Mouse (Mus musculus) intestine, embryonic 14.5 days (tissue): ENCODE measurements at regions not wholly inside any gene's neighbourhood (a gene's known extent, or its start where the extent isn't known, plus 50 kb on each side); places are given as distances from the start of the nearest gene placed in this dataset.

ENCODE experiments used
- ATAC-seq: fragments of 200-750 bp; cut with Nextera tagmentation; replicated peaks from 2 replicates; pipeline ENCODE4 v1.8.0; 2017; ENCODE audit warnings: low read depth, moderate number of reproducible peaks, moderate TSS enrichment, moderate library complexity; ENCODE audit not compliant: low FRiP score, low TSS enrichment
- DNase-seq: peaks from one replicate; pipeline ENCODE4 v3.0.0-alpha.2; 2018; ENCODE audit warnings: low spot score
- H3K27ac ChIP-seq: fragments of 300-500 bp; sonication (generic); 2 replicates; pipeline ENCODE4 v1.5.1; 2014; ENCODE audit warnings: low read depth, mild to moderate bottlenecking, control low read depth
- H3K27me3 ChIP-seq: fragments of 300-500 bp; sonication (generic); replicated peaks from 2 replicates; pipeline ENCODE4 v1.6.1; 2014; ENCODE audit warnings: low read length, control low read depth; ENCODE audit not compliant: control insufficient read depth, insufficient read depth
- H3K36me3 ChIP-seq: fragments of 300-500 bp; sonication (generic); 2 replicates; pipeline ENCODE4 v1.6.1; 2014; ENCODE audit warnings: low read length, control low read depth; ENCODE audit not compliant: control insufficient read depth, insufficient read depth
- H3K4me1 ChIP-seq: fragments of 300-500 bp; sonication (generic); replicated peaks from 2 replicates; pipeline ENCODE4 v1.6.1; 2014; ENCODE audit warnings: low read length, control low read depth, mixed read lengths; ENCODE audit not compliant: control insufficient read depth, insufficient read depth
- H3K4me2 ChIP-seq: fragments of 300-500 bp; sonication (generic); 2 replicates; pipeline ENCODE4 v1.6.1; 2014; ENCODE audit warnings: low read length
- H3K4me3 ChIP-seq: fragments of 300-500 bp; sonication (generic); 2 replicates; pipeline ENCODE4 v1.5.1; 2014; ENCODE audit warnings: low read depth, low read length, control low read depth, mixed read lengths
- H3K9ac ChIP-seq: fragments of 300-500 bp; sonication (generic); 2 replicates; pipeline ENCODE4 v1.6.1; 2014; ENCODE audit warnings: mild to moderate bottlenecking, low read length
- H3K9me3 ChIP-seq: fragments of 300-500 bp; sonication (generic); 2 replicates; pipeline ENCODE4 v1.6.1; 2016; ENCODE audit warnings: low read length, control low read depth; ENCODE audit not compliant: control insufficient read depth
- WGBS: fragments of 180-500 bp; shearing (Covaris S2); extraction: QIAGEN DNeasy Blood & Tissue Kit; methylation state at CpG from one replicate; pipeline ENCODE4 v1.1.7; 2014; 5-methylcytosine and 5-hydroxymethylcytosine counted together

GRCm38 (mm10) chr10:109188252-109188651 is 177.5 kb upstream of the Syt1 start:
- Histone ChIP-seq H3K9ac (no peak overlapping the region), H3K27me3 (no peaks in the 10 kb centered on the region), H3K27ac (no peak overlapping the region), H3K36me3 (no peaks in the 10 kb centered on the region), H3K4me2 (no peak overlapping the region), H3K9me3 (no peaks in the 10 kb centered on the region), H3K4me1 (no peaks in the 10 kb centered on the region), H3K4me3 (no peak overlapping the region)
- WGBS, result 72% methylated on average over 4 of the region's 4 CpGs
- DNase-seq (no peak), ATAC-seq (no peak)

- no peak for DNase-seq
- ATAC-seq, result no peak
- no peak overlapping the region for H3K4me3 ChIP-seq
- H3K9ac ChIP-seq, result no peak overlapping the region
- no peaks in the 10 kb centered on the region for H3K9me3 ChIP-seq
- WGBS, result 48% methylated on average over 2 of the region's 2 CpGs
- H3K27ac ChIP-seq, result no peak overlapping the region
- no peaks in the 10 kb centered on the region for H3K27me3 ChIP-seq
- H3K4me1 ChIP-seq, result no peaks in the 10 kb centered on the region
- no peak overlapping the region for H3K4me2 ChIP-seq
- H3K36me3 ChIP-seq, result no peaks in the 10 kb centered on the region
Measured at GRCm38 (mm10) chr10:109185243-109185642, 174.5 kb upstream of the Syt1 start.

DNA sequence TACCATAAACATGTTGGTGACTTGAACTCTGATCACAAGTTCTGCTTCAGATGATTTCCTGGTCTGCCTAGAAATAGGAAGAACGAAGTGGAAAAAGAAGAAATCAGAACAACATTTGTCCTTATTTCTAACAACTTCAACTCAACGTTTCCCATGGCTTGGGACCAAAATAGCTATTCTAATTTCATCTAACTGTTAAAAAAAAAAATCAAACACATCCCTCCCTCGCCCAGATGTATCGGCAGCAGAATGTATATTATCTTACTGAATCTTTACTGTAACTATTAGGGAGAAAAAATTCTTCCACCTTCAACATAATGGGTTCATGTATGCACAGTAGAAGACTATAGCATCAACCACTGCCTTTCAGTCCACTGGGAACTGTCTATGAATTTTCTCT is 169.7 kb upstream of the Syt1 start:
- H3K9ac ChIP-seq, result no peak overlapping the region
- ATAC-seq, result no peak
- 88% methylated on average over 4 of the region's 4 CpGs for WGBS

GRCm38 (mm10) chr10:109160730-109161129 is 149.9 kb upstream of the Syt1 start:
- no peaks in the 10 kb centered on the region for H3K27me3 ChIP-seq
- no peak overlapping the region for H3K4me3 ChIP-seq
- H3K4me1 ChIP-seq, result no peaks in the 10 kb centered on the region
- H3K9me3 ChIP-seq, result no peaks in the 10 kb centered on the region
- 90% methylated on average over 1 of the region's 1 CpGs for WGBS
- H3K9ac ChIP-seq, result no peak overlapping the region
- DNase-seq, result no peak
- no peaks in the 10 kb centered on the region for H3K36me3 ChIP-seq
- H3K4me2 ChIP-seq, result no peak overlapping the region
- no peak overlapping the region for H3K27ac ChIP-seq
- ATAC-seq, result no peak

More for the DNA sequence above, 169.7 kb upstream of the Syt1 start:
- Histone ChIP-seq H3K27ac (no peak overlapping the region), H3K27me3 (no peaks in the 10 kb centered on the region), H3K36me3 (no peaks in the 10 kb centered on the region), H3K4me3 (no peak overlapping the region), H3K9me3 (no peaks in the 10 kb centered on the region), H3K4me1 (no peaks in the 10 kb centered on the region), H3K4me2 (no peak overlapping the region)
- no peak for DNase-seq

- 75% methylated on average over 5 of the region's 5 CpGs for WGBS
- ATAC-seq, result no peak
- H3K9ac ChIP-seq, result no peak overlapping the region
- no peak overlapping the region for H3K4me3 ChIP-seq
- no peak for DNase-seq
- no peaks in the 10 kb centered on the region for H3K9me3 ChIP-seq
- H3K4me1 ChIP-seq, result no peaks in the 10 kb centered on the region
- no peak overlapping the region for H3K4me2 ChIP-seq
- H3K27ac ChIP-seq, result no peak overlapping the region
- H3K36me3 ChIP-seq, result no peaks in the 10 kb centered on the region
- H3K27me3 ChIP-seq, result no peaks in the 10 kb centered on the region
Measured at GRCm38 (mm10) chr10:109155768-109156167, 145.0 kb upstream of the Syt1 start.

DNA sequence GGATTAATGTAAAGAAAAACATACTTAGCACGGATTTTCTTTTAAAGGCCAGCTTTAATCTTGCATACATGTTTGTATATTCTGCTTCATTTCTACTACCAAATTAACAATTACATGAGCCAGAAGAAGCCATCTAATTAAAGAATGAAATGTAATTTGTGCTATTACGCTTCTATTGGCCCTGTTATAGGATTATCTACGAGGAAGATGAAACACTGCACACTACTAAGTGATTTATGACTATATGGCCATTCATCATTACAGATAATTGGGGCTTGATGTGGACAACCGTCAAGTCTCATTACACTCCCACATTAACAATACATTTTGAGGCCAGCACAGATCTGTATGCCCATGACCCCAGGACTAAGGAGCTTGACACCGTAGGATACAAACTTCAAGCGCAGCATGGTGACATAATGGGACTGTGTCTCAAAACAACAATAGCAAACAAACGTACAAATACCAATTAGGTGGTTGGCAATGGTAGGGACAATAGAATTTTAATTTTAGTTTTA is 129.7 kb upstream of the Syt1 start:
- Histone ChIP-seq H3K36me3 (no peaks in the 10 kb centered on the region), H3K4me2 (no peak overlapping the region), H3K27ac (no peak overlapping the region), H3K4me3 (no peak overlapping the region), H3K27me3 (no peaks in the 10 kb centered on the region), H3K4me1 (no peaks in the 10 kb centered on the region), H3K9ac (no peak overlapping the region), H3K9me3 (no peaks in the 10 kb centered on the region)
- DNase-seq, result no peak
- WGBS, result 76% methylated on average over 7 of the region's 7 CpGs
- no peak for ATAC-seq

DNA sequence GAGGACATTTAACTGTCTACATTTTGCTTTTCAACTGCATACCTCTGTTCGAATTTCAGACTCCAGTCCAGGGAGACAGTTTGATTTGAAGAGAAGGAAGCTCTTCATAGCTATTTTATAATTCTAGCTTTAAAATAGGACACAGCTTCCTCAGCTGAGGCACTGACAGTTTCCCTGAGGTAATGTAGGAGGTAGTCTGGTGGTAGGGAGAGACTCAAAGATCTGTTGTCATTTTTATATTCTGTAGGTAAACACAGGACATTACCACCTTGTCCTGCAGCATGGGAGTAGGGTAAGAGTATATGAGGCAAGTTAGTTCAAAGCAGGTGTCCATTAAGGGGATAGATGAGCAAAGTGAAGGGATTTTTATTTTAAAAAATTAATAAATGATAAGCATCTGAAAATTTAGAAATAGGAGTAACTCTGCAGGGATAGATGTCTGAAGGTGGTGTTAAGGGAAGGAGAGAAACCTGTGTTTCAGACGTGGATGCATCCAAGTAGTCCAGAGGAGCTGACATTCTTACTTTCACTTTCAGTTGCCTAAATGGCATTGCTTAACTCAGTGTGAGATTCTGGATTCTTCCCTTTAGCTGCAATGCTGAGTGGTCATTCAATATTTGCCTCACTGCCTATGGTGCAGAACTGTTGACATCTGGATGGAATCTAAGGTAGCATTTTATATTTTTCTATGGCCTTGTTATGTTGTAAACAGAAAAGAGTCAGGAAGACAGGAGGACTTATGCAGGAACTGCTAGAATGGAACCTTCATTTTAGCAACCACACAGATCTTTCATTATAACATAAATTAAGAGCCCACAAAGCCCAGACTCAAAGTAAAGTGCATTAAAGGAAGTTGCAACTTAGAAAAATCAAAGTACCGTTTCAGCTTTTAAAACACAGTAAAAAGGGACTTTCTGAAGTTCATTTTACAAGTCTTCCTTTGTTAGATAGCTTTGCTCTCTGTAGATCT is 126.3 kb upstream of the Syt1 start:
- no peaks in the 10 kb centered on the region for H3K36me3 ChIP-seq
- no peaks in the 10 kb centered on the region for H3K27me3 ChIP-seq
- no peak overlapping the region for H3K4me2 ChIP-seq
- H3K27ac ChIP-seq, result no peak overlapping the region
- ATAC-seq (no peak), DNase-seq (no peak)
- no peak overlapping the region for H3K9ac ChIP-seq
- 59% methylated on average over 3 of the region's 3 CpGs for WGBS
- no peak overlapping the region for H3K4me3 ChIP-seq
- H3K4me1 ChIP-seq, result no peaks in the 10 kb centered on the region
- H3K9me3 ChIP-seq, result no peaks in the 10 kb centered on the region

- DNase-seq (no peak), ATAC-seq (no peak)
- Histone ChIP-seq H3K4me1 (no peaks in the 10 kb centered on the region), H3K27me3 (no peaks in the 10 kb centered on the region), H3K9me3 (no peaks in the 10 kb centered on the region), H3K4me3 (no peak overlapping the region), H3K36me3 (no peaks in the 10 kb centered on the region), H3K27ac (no peak overlapping the region), H3K9ac (no peak overlapping the region), H3K4me2 (no peak overlapping the region)
- WGBS, result 87% methylated on average over 4 of the region's 4 CpGs
Measured at GRCm38 (mm10) chr10:109134521-109134920, 123.7 kb upstream of the Syt1 start.
